1 mouse cellular context compared by ENCODE assay signal in the genomic region with DNA sequence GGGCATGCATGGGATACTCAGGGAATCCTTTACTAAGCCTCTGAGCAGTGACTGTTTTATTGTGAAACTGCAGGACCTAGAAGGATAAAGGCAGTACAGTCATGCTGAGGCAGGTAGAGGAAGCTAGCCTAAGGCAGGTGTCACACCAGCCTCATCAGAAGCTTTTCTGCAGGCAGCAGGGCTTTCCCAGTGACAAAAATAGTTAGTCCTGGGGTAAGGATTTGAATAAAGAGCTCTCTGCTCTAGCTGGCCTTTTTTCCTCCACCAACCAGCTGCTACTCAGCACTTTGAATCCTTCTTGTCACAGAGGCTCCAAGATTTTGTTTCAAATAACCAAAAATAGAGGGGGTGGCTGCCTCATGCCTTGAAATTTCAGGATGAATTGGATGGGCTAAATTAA.
TF ChIP-seq lines count a peak whose summit lies in the region.

No protein-coding gene starts in this region.

TF ChIP-seq in CH12.LX, 34 proteins besides CTCF, POLR2A, EP300 and RAD21 (continued from another document):
- no peak for TF ChIP-seq GABPA (IDR thresholded peaks at IDR 0.05; ENCODE audit: insufficient replicate concordance, low read depth, low read length)
- no peak for TF ChIP-seq E2F4 (IDR thresholded peaks at IDR 0.05; ENCODE audit: insufficient replicate concordance, low read depth, low read length)
- TF ChIP-seq HCFC1 (IDR thresholded peaks at IDR 0.05; ENCODE audit: low read depth, low read length) = no peak
- TF ChIP-seq RCOR1 (conservative IDR thresholded peaks at IDR 0.05; ENCODE audit: low read depth, low read length) = peak; percentile 88
- peak; percentile 45 for TF ChIP-seq JUN (IDR thresholded peaks at IDR 0.05; ENCODE audit: insufficient read depth, low read depth, low read length)
- peak; percentile 78 for TF ChIP-seq SIN3A (IDR thresholded peaks at IDR 0.05; ENCODE audit: low read length)
- TF ChIP-seq ZMIZ1 (IDR thresholded peaks at IDR 0.05; ENCODE audit: low read depth, low read length) = peak; percentile 40
- peak; percentile 53; the same call in 1 of the 2 replicates for TF ChIP-seq NELFE (IDR thresholded peaks at IDR 0.05; ENCODE audit: low read depth, low read length)
- TF ChIP-seq MEF2A (IDR thresholded peaks at IDR 0.05; ENCODE audit: borderline replicate concordance, low read depth, low read length) = peak; percentile 100
- peak; percentile 88; the same call in 1 of the 2 replicates for TF ChIP-seq MYC (IDR thresholded peaks at IDR 0.05; ENCODE audit: low read depth, low read length)
- TF ChIP-seq ZNF384 (IDR thresholded peaks at IDR 0.05; ENCODE audit: low read depth, low read length) = peak; percentile 53; the same call in 1 of the 2 replicates
- no peak for TF ChIP-seq USF2 (conservative IDR thresholded peaks at IDR 0.05; ENCODE audit: low read depth, low read length)
- TF ChIP-seq CHD2 (IDR thresholded peaks at IDR 0.05; ENCODE audit: low read length) = peak; percentile 87
- peak; percentile 84 for TF ChIP-seq BHLHE40 (IDR thresholded peaks at IDR 0.05; ENCODE audit: low read depth, low read length)
- TF ChIP-seq ZC3H11A (IDR thresholded peaks at IDR 0.05; ENCODE audit: low read depth, low read length) = no peak
- peak; percentile 43; the same call in 1 of the 2 replicates for TF ChIP-seq JUND (conservative IDR thresholded peaks at IDR 0.05; ENCODE audit: low read depth, low read length)
- peak; percentile 85 for TF ChIP-seq MAFK (IDR thresholded peaks at IDR 0.05; ENCODE audit: insufficient replicate concordance, low read length)
- peak; percentile 97 for TF ChIP-seq TBP (conservative IDR thresholded peaks at IDR 0.05; ENCODE audit: low read depth, low read length)
- no peak for TF ChIP-seq PAX5 (IDR thresholded peaks at IDR 0.05; ENCODE audit: low read length)
